Mouse (Mus musculus) kidney, embryonic 16.5 days (tissue): ENCODE data around the gene Rbms1. TPM values are rescaled to one million over a fixed set of nuclear protein-coding genes. Genes with fewer than 3 reads are reported as not detected.

ENCODE experiments used
- ATAC-seq: fragments of 200-750 bp; cut with Nextera tagmentation; 2 replicates; pipeline ENCODE4 v1.8.0; 2017; ENCODE audit warnings: moderate TSS enrichment; ENCODE audit not compliant: low FRiP score, low TSS enrichment
- H3K27ac ChIP-seq: fragments of 300-500 bp; sonication (generic); 2 replicates; pipeline ENCODE4 v1.5.1; 2014; ENCODE audit warnings: low read length
- H3K27me3 ChIP-seq: fragments of 300-500 bp; sonication (generic); 2 replicates; pipeline ENCODE4 v1.6.1; 2014; ENCODE audit warnings: low read length, control low read depth, mixed read lengths; ENCODE audit not compliant: insufficient read depth
- H3K36me3 ChIP-seq: fragments of 300-500 bp; sonication (generic); 2 replicates; pipeline ENCODE4 v1.6.1; 2014; ENCODE audit warnings: low read length, control low read depth, mixed read lengths; ENCODE audit not compliant: insufficient read depth
- H3K4me1 ChIP-seq: fragments of 300-500 bp; sonication (generic); 2 replicates; pipeline ENCODE4 v1.6.1; 2014; ENCODE audit warnings: low read length, control low read depth, mixed read lengths; ENCODE audit not compliant: insufficient read depth
- H3K4me2 ChIP-seq: fragments of 300-500 bp; sonication (generic); replicated peaks from 2 replicates; pipeline ENCODE4 v1.6.1; 2014; ENCODE audit warnings: low read depth, low read length
- H3K4me3 ChIP-seq: fragments of 300-500 bp; sonication (generic); 2 replicates; pipeline ENCODE4 v1.5.1; 2014; ENCODE audit warnings: mild to moderate bottlenecking, low read length
- H3K9ac ChIP-seq: fragments of 300-500 bp; sonication (generic); replicated peaks from 2 replicates; pipeline ENCODE4 v1.6.1; 2014; ENCODE audit warnings: low read length
- H3K9me3 ChIP-seq: fragments of 300-500 bp; sonication (generic); 2 replicates; pipeline ENCODE4 v1.6.1; 2016; ENCODE audit warnings: low read length, control low read depth
- WGBS: fragments of 180-500 bp; shearing (Covaris S2); extraction: QIAGEN DNeasy Blood & Tissue Kit; methylation state at CpG from one replicate; pipeline ENCODE4 v1.1.7; 2014; 5-methylcytosine and 5-hydroxymethylcytosine counted together
- polyA plus RNA-seq: library from polyadenylated mRNA; unstranded; fragments of >200 nt; fragmentation: Nextera tagmentation; extraction: Ambion mirVana; gene quantifications from 2 replicates; pipeline ENCODE4 v1.2.1, GENCODE M21; 2015

Gene Rbms1
- polyA plus RNA-seq, 1 experiment from 2014 or later = 130 TPM

DNA sequence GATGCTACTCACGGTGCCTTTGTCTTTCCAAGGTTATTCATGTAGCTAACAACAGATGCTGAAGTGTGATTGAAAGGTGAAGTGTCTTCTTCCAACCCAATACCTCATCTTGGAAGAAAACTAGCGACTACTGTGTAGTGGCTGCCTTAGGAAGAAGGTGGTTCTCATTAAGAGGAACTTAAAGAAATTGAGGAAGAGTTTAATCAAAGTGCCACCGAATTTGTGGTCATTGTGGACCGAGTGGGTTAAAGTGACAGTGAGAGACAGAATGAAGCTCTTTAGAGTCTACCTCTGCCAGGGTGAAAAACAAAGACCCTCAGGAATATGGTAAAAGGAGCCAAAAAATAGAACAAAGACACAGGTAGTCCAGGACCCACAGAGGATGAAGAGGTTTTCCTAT, 15.2 kb downstream of the Rbms1 start:
- H3K4me1 ChIP-seq = no peaks in the 10 kb centered on the region
- ATAC-seq = no peak
- H3K4me2 ChIP-seq = no peak overlapping the region
- H3K36me3 ChIP-seq = 0 out of 2 replicates have a peak, but pooled peaks cover 5% of the 10 kb centered on the region
- H3K27ac ChIP-seq = no peak overlapping the region
- no peak overlapping the region for H3K9ac ChIP-seq
- no peaks in the 10 kb centered on the region for H3K27me3 ChIP-seq
- H3K9me3 ChIP-seq = peaks cover 3% of the 10 kb centered on the region; the same call in 1 of the 2 replicates
- WGBS = 91% methylated on average over 4 of the region's 4 CpGs
- H3K4me3 ChIP-seq = no peak overlapping the region

DNA sequence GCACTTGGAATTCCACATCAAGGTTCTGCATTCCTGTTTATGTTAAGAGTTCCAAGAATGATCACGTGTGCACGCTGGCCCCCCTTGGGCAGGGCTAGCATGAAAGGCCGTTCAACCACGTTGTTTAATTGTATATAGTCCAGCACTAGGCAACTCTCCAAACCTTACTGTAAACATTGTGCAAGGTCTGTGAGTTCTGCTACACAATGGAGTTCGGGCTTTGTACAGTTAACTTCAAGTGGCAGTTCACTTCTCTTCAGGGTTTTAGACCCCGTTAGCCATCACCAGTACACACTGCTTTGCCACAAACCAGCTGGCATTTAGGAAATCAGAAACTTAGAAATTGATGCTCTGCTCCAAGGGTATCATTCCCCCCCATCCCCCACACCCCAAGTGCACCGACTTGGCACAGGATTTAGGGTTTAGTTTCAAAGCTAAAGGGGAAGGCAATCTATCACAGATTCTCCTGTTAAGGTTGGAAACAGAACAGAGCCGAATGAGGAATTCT, 22.5 kb downstream of the Rbms1 start:
- H3K9ac ChIP-seq = no peak overlapping the region
- no peaks in the 10 kb centered on the region for H3K27me3 ChIP-seq
- WGBS = 27% methylated on average over 8 of the region's 8 CpGs
- no peaks in the 10 kb centered on the region for H3K9me3 ChIP-seq
- ATAC-seq = peak; percentile 95
- peaks cover 14% of the 10 kb centered on the region for H3K4me1 ChIP-seq
- H3K4me3 ChIP-seq = peak overlapping the region; percentile 1
- peak overlapping the region; percentile 81 for H3K27ac ChIP-seq
- peak overlapping the region; percentile 49 for H3K4me2 ChIP-seq
- 0 out of 2 replicates have a peak, but pooled peaks cover 2% of the 10 kb centered on the region for H3K36me3 ChIP-seq

DNA sequence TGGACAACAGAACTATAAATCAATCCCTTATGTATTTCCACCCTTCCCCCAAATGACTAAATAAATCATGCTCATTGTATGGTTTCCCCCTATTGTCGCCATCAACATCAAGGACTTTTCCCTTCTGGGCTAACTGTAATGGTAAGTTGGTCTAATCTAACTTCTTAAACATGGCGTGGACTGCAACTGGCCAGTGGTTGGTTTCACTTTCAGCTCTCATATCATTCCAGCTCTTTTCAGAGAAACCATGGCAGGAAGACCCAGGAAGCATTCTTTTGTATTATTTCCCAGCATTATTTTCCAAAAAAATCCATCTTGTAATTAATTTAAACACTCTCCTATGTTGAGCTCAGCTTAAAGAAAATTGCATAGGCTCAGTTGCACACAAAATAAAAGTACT, 23.0 kb downstream of the Rbms1 start:
- Histone ChIP-seq H3K27me3 (no peaks in the 10 kb centered on the region), H3K27ac (peak overlapping the region; percentile 81), H3K9me3 (no peaks in the 10 kb centered on the region), H3K36me3 (0 out of 2 replicates have a peak, but pooled peaks cover 2% of the 10 kb centered on the region), H3K4me1 (peaks cover 14% of the 10 kb centered on the region), H3K9ac (no peak overlapping the region), H3K4me3 (peak overlapping the region; percentile 1; the same call in 1 of the 2 replicates), H3K4me2 (peak overlapping the region; percentile 49)
- 63% methylated on average over 2 of the region's 2 CpGs for WGBS
- ATAC-seq = no peak

DNA sequence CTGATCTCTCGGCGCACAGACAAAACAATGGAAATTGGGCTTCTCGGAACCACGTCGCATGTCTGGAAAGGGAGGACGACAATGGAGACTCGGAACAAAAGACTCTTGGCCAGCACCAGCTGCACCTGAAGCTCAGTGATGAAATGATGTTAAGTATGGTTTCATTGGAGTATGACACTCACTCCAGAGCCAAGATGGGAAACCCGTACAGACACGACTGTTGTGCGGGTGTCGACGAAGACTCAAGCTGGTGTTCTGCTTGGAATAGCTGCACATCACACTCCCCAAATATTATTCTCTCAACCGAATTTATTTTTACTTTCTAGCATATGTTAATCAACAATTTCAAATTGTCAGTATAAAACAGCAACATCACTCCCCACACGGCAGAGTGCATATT, 26.1 kb downstream of the Rbms1 start:
- Histone ChIP-seq H3K9ac (no peak overlapping the region), H3K27ac (no peak overlapping the region), H3K9me3 (no peaks in the 10 kb centered on the region), H3K27me3 (no peaks in the 10 kb centered on the region), H3K4me3 (no peak overlapping the region), H3K4me2 (no peak overlapping the region), H3K36me3 (no peaks in the 10 kb centered on the region), H3K4me1 (peaks cover 14% of the 10 kb centered on the region)
- no peak for ATAC-seq
- 90% methylated on average over 14 of the region's 14 CpGs for WGBS

DNA sequence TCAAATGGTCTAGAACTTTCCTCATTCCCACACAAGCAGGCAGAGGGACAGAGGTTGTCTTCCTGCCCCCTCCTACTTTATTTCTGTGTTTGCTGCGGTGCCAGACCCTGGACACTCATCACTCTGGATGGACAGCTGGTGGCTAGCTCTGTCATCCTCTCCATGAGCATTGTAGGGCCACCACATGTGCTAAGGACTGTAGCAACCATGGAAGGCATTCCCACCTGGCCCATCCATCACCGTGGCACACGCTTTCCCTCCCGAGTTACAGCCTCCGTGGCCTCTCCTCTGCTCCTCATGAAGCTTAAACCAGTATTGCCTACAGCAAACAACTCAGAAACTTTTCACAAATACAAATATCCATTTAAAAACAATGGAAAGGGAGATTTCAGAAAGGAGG, 34.0 kb downstream of the Rbms1 start:
- Histone ChIP-seq H3K36me3 (no peaks in the 10 kb centered on the region), H3K4me1 (peaks cover 19% of the 10 kb centered on the region), H3K9ac (no peak overlapping the region), H3K27me3 (no peaks in the 10 kb centered on the region), H3K27ac (no peak overlapping the region), H3K4me3 (no peak overlapping the region), H3K9me3 (no peaks in the 10 kb centered on the region), H3K4me2 (no peak overlapping the region)
- WGBS = 91% methylated on average over 5 of the region's 5 CpGs
- ATAC-seq = no peak

DNA sequence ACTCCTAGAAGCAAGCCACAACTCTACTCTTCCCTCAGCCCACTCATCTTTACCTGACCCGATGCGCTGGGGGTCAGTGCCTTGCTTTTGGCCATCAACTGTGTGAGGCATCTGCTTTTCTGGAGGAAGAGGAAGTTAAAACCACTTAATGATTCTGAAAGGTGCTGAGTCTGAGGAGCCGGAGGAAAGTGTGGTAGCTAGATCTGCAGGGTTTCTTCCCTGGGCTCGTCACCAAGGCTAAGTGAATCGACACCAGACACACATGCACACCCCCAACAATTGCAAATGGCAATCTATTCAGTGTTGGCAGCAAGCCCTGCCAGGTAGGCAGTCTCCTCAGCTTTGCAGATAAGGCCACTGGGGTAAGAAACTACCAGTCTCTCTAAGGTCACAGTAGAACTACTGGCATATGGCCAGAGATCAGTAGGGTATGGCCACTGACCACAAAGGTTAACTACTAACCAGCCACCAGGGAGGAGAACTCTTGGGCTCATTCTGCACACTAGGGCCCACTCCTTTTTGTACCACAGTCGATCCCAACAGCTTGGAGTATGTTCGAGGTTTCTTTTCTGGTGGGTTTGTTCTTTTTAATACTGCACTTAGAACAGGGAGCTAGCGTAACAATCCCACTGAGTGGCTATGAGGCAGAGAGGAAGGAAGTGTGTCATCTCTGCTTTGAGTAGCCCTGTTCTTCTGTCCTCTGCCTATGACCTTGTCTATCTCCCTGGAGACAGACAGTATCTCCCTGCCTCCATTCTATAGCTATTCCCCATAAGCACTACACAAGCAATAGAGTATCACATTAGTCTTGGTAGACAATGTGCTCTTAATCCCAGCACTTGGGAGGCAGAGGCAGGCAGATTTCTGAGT, 34.9 kb downstream of the Rbms1 start:
- Histone ChIP-seq H3K36me3 (no peaks in the 10 kb centered on the region), H3K9ac (no peak overlapping the region), H3K4me3 (no peak overlapping the region), H3K27ac (no peak overlapping the region), H3K9me3 (no peaks in the 10 kb centered on the region), H3K4me2 (no peak overlapping the region), H3K27me3 (no peaks in the 10 kb centered on the region), H3K4me1 (peaks cover 28% of the 10 kb centered on the region)
- 86% methylated on average over 8 of the region's 8 CpGs for WGBS
- ATAC-seq = no peak

DNA sequence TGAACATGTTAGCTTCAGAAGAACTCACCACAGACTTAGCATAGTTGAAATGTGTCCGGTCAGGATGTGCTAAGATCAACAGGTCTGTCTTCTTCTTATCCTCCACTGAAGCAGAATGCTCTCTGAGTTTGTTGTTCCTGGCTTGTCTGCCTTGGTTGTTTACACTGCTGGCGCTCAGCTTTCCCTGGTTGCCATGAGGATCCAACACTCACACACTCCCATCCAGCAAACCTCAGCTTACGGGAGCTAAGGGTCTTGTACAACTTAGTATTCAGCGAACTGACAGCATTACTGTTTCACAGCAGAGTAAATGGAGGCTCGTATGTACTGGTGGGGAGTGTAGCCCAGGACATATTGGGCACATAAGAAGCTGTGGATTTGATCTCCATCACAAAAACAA, 37.9 kb downstream of the Rbms1 start:
- Histone ChIP-seq H3K27ac (no peak overlapping the region), H3K27me3 (no peaks in the 10 kb centered on the region), H3K9me3 (no peaks in the 10 kb centered on the region), H3K9ac (no peak overlapping the region), H3K4me2 (no peak overlapping the region), H3K4me3 (no peak overlapping the region), H3K36me3 (no peaks in the 10 kb centered on the region), H3K4me1 (peaks cover 34% of the 10 kb centered on the region)
- no peak for ATAC-seq
- WGBS = 62% methylated on average over 5 of the region's 5 CpGs

DNA sequence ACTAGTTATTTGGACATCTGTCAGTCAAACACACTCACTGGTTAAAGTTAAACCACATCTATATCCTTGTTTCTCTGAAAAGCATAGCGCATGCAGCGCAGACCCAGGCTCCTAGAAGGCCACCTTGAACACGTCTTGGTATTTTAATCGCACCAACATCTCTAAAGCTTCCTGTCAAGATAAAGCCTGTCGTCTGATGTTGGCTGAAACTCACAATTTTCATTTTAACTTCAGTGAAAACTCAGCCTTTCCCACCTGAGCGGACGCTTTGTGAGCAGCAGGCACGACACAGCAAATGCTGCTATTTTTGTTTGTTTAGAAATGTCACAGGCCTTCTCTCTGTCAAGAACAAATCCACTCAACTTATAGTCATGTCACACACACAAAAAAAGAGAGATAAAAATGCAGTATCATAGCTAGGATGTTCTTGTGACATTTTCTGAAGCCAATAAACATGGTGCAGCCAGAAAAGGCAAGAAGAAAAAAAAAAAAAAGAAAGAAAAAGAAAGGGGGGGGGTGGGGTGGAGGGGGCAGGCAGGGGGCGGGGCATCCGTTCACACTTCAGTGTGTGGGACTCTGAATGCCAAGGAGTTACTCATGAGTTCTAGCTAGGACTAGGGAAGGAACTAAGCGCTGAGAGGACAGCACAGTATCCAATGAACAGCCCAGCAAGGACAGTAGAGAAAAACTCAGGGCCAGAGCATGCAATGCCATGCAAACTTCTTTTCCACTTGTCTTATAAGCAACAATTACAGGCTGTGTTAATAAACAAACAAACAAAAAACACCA, 39.0 kb downstream of the Rbms1 start:
- no peak overlapping the region for H3K9ac ChIP-seq
- no peak for ATAC-seq
- WGBS = 53% methylated on average over 11 of the region's 11 CpGs

DNA sequence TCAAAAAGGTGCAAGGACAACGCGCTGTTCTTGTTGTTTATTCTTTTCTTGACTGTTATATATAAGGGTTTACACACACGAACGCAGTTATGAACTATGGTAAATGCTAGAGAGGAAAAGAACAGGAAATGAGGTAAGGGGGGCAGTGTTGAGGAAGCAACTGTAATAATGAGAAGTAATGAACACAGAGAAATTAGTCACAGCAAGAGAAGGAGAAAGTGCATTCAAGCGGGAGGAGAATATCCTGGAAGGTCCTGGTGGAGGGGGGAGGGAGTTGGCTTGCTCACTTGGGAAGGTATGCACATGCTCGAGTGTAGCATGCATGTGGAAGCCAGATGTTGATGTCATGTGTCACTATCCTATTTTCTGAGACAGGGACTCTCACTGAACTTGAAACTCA, 39.9 kb downstream of the Rbms1 start:
- Histone ChIP-seq H3K4me3 (no peak overlapping the region), H3K9ac (no peak overlapping the region; the same call in 1 of the 2 replicates), H3K9me3 (no peaks in the 10 kb centered on the region), H3K4me2 (peak overlapping the region; percentile 12; the same call in 1 of the 2 replicates), H3K36me3 (no peaks in the 10 kb centered on the region), H3K4me1 (peaks cover 35% of the 10 kb centered on the region), H3K27ac (peak overlapping the region; percentile 75), H3K27me3 (no peaks in the 10 kb centered on the region)
- no peak for ATAC-seq
- 40% methylated on average over 6 of the region's 6 CpGs for WGBS

More for the DNA sequence above, 39.0 kb downstream of the Rbms1 start:
- Histone ChIP-seq H3K9me3 (no peaks in the 10 kb centered on the region), H3K27ac (no peak overlapping the region; the same call in 1 of the 2 replicates), H3K4me2 (no peak overlapping the region), H3K4me3 (no peak overlapping the region), H3K36me3 (no peaks in the 10 kb centered on the region), H3K4me1 (peaks cover 33% of the 10 kb centered on the region), H3K27me3 (no peaks in the 10 kb centered on the region)
